Mouse (Mus musculus) left cerebral cortex, adult 2 months (tissue): Measurements from ENCODE around the gene Stk4. TPM values are rescaled to one million over a fixed set of nuclear protein-coding genes. Genes with fewer than 3 reads are reported as not detected.

Experiments used
- DNase-seq, 2 experiments: peaks; one replicate each; pipeline ENCODE4 v3.0.0; 2021 to 2022; ENCODE audit warnings: low spot score in 2 of 2, mixed read lengths in 1 of 2; ENCODE audit errors: extremely low spot score in 1 of 2
- H3K27ac ChIP-seq: fragments of 200-600 bp; 2 replicates; pipeline ENCODE4 v1.8.1; 2022
- H3K4me3 ChIP-seq: fragments of 200-600 bp; 2 replicates; pipeline ENCODE4 v1.8.1; 2022
- CTCF ChIP-seq: fragments of 200-600 bp; IDR thresholded peaks from 2 replicates; pipeline ENCODE4 v1.8.1; 2022; ENCODE audit warnings: antibody characterized with exemption, mild to moderate bottlenecking, moderate library complexity
- intact Hi-C: fragments of 180-260 bp; cut with DNase I; formaldehyde crosslinking; loops from one replicate; pipeline ENCODE4 v1.15.1; 2025
- total RNA-seq, 2 experiments: library from RNA; stranded (reverse); gene quantifications; 2 replicates each; pipeline ENCODE4 v1.2.3; 2021

Gene Stk4
- total RNA-seq, 2 experiments from 2014 or later = 32.4 to 41.9 TPM

DNA sequence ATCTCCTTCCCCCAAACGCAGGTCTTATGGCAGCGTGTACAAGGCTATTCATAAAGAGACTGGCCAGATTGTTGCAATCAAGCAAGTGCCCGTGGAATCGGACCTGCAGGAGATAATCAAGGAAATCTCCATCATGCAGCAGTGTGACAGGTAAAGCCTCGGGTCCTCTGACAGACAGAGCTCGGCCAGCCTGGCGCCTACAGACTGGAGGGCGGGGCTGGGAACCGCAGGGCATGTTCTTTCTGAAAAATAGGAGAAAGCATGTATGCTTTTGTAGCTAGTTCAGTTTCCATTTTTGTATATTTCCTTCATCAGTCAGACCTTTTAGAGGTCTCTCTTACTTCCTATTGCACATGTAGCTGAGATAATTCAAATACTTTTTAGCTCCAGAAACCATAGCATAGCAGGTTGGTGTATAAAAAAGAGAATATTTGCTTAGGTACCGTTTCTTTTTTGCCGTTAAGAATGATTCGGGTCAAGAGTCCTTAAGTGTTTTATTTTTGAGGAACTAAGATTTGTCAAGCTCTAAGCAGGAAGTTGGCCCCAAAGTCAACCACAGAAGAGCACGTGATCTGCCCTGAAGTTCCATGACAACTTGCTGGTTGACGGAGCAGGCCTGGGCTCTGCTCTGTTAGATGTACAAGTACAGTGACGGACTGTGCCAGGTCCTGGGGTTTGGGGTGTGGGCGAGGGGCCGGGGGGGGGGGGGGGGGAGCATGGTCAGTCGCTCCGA, 13.7 kb downstream of the Stk4 start:
- intact Hi-C loops = no loop called here
- H3K27ac ChIP-seq = no peak overlapping the region
- DNase-seq = no peak
- no peak for TF ChIP-seq CTCF
- no peak overlapping the region for H3K4me3 ChIP-seq

DNA sequence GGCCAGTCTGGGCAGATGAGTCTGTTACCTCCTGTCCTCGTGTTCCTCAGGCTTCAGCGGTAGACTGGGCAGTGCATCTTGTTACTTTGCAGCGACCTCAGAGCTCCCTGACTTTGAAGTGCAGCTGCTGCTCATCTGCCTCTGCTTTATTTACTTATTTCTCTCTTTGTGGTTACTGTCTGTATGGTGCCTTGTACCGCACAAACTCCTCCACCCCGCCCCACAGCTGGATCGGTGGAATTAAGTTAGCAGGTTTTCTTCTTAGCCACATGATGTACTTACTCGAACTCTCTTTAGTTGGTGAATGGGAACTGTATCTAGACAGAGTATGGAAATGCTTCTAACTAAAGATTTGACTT, 14.2 kb downstream of the Stk4 start:
- Histone ChIP-seq H3K27ac (no peak overlapping the region), H3K4me3 (no peak overlapping the region)
- TF ChIP-seq CTCF = no peak
- DNase-seq = no peak
- intact Hi-C loops = no loop called here

DNA sequence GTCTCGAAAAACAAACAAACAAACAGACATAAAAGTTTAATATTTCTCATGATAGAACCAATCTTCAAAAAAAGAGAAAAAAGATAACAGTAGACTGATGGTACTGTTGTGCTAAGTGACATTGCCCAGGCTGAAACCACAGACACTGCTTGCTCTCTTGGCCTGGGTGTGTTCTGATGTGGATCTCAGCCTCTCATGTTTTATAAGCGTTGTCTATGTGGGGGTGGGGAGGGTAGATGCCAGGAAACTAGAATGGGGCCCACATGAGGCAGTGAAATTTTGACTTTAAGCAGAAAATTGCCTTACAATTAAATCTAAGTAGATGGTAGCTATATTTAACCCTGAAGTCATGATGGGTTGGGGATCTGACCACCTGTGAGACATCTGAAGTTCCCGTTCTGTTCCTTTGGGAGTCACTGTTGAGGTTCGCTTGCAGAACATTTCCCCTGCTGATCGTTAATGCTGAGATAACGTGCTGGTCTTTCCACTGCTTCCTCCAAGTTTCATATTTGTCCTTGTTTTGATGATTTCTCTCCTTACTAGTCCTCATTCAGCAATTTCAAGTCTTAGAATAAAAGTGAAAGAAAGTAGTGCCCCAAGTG, 17.4 kb downstream of the Stk4 start:
- no peak overlapping the region for H3K27ac ChIP-seq
- no peak for DNase-seq
- no peak for TF ChIP-seq CTCF
- H3K4me3 ChIP-seq = no peak overlapping the region
- intact Hi-C loops = no loop called here

DNA sequence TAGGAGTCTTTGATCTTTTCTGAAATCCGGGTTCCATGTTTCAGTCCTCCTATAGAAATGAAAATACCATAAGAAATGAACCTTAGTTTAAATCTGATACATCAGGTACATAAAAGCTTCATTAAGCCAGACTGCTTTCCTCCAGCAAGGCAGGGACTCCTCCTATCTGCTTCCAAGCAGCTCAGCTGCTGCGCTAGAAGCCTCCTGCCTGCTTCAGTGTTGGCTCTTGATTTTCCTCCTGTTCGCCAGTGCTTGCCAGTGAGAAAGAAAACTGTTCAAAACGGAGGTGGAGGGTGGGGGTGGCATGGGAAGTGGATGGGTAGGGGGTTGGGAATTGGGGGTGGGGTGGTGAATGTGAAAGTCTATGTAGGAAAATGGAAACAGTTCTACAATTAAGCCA, 19.4 kb downstream of the Stk4 start:
- TF ChIP-seq CTCF = no peak
- no peak for DNase-seq
- intact Hi-C loops = no loop called here
- peak overlapping the region; percentile 44; the same call in 1 of the 2 replicates for H3K27ac ChIP-seq
- H3K4me3 ChIP-seq = no peak overlapping the region

DNA sequence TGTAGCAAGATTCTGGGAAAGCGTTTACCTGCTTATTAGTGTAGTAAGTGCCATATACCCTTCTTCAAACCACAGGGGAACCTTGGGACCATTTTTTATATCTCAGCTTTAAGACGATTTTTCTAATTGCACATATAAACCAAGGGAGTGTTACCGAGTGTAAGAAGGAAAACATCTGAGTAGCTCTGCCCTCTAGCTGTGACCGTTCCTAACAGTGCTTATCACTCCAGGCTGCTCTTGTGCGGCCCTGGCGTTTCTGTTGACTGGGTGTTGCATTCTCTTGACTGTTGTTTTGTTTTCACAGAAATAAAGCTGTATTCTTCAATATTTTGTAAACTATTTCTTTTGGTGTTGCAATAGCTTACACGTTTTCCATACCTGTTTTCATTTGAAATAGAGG, 24.0 kb downstream of the Stk4 start:
- Histone ChIP-seq H3K4me3 (no peak overlapping the region), H3K27ac (no peak overlapping the region)
- TF ChIP-seq CTCF = peak; percentile 18
- intact Hi-C loops = no loop called here
- DNase-seq = no peak

DNA sequence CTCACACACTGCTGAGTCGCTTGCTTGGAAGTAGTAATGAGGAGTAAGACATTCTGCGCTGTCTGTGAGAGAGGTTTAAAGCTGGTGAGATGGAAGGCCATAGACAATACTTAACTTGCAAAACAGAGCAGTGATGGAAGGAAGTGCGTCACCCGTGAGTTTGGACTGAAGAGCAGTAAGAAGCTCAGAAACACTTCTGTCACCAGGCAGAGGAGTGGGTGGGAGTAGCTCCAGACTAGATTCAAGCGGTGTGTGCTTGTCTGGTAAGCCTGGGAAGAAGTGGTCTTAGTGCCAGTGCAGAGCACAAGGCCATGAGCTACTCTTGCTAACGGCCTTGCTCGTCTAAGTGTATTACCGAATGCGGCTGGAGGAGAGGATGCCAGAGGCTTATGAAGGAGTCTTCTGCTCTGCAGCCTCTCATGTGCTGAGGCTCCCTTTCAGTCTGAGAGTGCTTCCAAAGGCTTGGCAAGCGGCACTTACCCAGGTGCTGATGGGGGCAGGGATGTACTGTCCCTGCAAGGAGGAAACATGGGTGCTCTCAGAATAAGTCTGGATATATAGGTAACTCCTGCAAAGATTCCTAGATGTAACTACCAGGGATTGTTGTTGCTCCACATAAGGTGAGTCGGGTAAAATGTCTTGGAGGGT, 28.6 kb downstream of the Stk4 start:
- Histone ChIP-seq H3K4me3 (no peak overlapping the region), H3K27ac (peak overlapping the region; percentile 53; the same call in 1 of the 2 replicates)
- DNase-seq = peak in 1 of 2 experiments; percentile 39
- no peak for TF ChIP-seq CTCF
- intact Hi-C loops = no loop called here

DNA sequence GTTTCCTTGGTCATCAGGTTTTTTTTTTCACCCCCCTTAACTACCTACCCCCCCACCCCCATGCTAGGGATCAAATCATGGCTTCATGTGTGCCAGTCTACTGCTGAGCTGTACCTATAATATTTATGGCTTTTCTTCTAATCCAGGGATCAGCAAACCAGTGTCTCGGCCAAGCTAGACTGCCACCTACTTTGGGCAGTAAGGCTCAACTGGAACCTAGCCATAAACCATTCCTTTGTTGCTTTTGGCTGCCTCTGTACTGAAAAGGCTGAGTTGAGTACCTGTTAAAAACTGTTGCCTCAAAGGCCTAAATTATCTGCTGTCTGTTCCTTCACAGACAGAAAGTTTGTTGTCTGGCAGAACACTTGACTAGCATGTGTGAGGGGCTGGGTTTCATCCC, 31.8 kb downstream of the Stk4 start:
- no peak for DNase-seq
- H3K27ac ChIP-seq = no peak overlapping the region
- no peak for TF ChIP-seq CTCF
- intact Hi-C loops = loop anchor here (5.0 kb wide), 1 partner anchor 285 kb away; the partner anchor contains the start of gene Slpi
- no peak overlapping the region for H3K4me3 ChIP-seq

DNA sequence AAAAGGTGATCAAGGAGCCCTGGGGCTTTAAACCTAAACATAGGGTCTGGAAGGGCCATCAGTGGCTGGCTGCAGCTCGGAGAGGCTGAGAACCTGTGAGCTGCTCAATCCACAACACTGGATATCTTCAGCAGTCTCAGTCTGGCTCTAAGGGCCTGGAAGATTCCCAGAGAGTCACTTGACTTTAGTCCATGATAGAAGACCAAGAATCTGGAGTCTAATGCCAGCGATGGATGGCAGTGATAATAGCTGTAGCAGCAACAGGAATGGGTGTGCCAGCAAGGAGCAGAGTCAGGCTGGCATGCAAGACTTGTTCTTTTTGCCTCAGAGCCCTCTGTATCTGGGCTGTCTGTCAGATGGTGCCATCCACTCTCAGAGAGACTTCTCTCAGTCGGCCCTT, 32.2 kb downstream of the Stk4 start:
- intact Hi-C loops = loop anchor here (5.0 kb wide), 1 partner anchor 285 kb away; the partner anchor contains the start of gene Slpi
- H3K27ac ChIP-seq = no peak overlapping the region
- TF ChIP-seq CTCF = no peak
- no peak for DNase-seq
- no peak overlapping the region for H3K4me3 ChIP-seq

DNA sequence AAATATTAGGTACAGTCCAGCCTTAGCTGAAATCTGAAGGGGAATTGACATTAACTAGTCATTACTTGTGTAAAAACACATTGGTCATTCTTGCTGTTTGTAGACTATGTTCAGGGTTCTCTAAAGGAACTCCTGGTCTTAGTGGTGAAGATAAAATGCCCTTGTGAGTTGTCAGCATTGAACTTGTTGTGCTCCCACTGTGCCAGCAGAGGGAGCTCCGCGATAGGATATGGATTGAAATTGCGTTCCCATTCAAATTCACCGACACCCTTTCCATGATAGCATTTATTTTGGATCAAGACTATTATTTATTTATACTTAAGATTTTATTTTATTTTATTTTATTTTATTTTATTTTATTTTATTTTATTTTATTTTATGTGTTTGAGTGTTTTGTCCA, 33.4 kb downstream of the Stk4 start:
- TF ChIP-seq CTCF = peak; percentile 95
- H3K27ac ChIP-seq = no peak overlapping the region
- H3K4me3 ChIP-seq = no peak overlapping the region
- intact Hi-C loops = loop anchor here (1.0 to 5.0 kb wide), 2 partner anchors 284 to 304 kb away; partner anchors contain the start of gene Slpi
- peak; percentile 56 to 74 for DNase-seq

DNA sequence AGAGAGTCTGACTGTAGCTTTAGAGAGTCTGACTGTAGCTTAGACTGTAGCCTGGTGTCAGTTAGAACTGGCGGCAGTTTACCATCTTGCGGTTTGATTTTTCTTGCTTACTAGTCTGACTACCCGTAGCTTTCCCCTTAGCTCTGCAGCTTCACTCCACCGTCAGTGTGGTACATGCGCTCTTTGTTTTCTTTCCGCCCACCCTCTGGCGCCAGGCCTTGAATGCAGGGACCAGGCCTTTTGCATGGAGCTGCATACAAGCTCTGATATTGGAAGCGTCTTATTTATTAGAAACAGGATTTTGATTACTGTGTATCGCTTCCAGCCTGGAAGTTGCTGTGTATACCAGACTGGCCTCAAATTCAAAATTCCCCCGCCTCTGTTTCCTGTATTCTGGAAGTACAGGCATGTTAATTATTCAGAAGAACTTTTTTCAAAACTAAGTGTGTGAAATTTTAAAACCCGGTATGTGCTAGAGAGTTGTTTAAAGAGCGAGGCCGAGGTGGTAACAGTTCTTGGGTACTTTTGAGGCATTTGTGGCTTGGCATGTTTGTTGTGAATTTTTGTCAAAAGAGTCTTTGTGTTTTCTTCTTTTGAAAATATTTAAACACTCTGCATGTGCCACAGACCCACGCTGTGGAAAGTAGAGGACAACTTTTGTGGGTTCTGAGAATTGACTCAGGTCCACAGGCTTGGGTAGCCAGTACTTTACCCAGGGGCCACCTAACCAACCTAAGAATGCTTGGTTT, 36.3 kb downstream of the Stk4 start:
- no peak for TF ChIP-seq CTCF
- no peak for DNase-seq
- H3K27ac ChIP-seq = no peak overlapping the region
- intact Hi-C loops = no loop called here
- no peak overlapping the region for H3K4me3 ChIP-seq

DNA sequence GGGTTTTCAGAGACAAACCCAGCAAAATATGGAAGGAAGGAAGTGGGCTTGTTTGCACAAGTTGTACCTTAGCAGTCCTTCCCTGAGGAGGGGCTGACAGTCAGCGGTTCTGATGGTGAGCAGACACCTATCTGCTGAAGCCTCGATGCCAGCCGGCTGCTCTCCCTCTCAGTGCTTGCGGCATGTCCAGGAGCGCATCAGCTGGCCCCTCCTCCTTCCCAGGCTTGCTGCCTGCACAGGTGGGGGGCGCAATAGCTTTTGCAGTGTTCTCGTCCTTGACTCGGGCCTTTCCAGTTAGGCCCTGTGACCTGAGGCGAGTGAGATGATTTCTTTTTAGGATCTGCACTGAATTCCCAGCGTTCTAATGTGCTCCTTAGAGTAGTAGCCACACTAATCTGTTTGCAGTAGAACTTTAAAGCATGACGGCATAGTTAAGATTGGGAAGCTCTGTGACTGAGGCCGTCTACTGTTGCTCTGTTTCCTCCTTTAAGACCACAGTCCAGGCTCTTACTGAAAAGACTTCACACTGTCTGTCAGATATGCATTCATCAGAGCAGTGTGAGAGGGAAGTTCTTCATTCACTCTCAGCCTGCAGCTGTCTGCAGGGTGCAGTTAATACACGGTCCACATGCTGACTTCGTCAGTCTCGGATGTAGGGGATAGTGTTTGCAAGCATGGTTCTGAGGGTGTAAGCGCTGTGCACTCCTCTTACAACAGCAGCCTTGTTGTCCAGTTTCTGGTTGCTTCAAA, 37.2 kb downstream of the Stk4 start:
- no peak overlapping the region for H3K4me3 ChIP-seq
- H3K27ac ChIP-seq = no peak overlapping the region
- no peak for DNase-seq
- TF ChIP-seq CTCF = no peak
- intact Hi-C loops = no loop called here
